Mouse (Mus musculus) small intestine, adult 2 months (tissue): Measurements from ENCODE around the gene Lrg1.

Experiments
- CTCF ChIP-seq: fragments of 200-500 bp; IDR thresholded peaks from 2 replicates; pipeline ENCODE4 v1.5.1; 2012; ENCODE audit warnings: low read depth, mild to moderate bottlenecking, control low read depth, inconsistent platforms, low read length, moderate library complexity, mixed read lengths; ENCODE audit not compliant: insufficient replicate concordance, insufficient read length; ENCODE audit errors: extremely low read depth
- POLR2A ChIP-seq: fragments of 200-500 bp; IDR thresholded peaks from 2 replicates; pipeline ENCODE4 v1.6.1; 2012; ENCODE audit warnings: low read depth, mild to moderate bottlenecking, control low read depth, inconsistent platforms, low read length, moderate library complexity

- TF ChIP-seq POLR2A (no peak), CTCF (peak; percentile 95)
These were observed 37.9 kb upstream of the Lrg1 start for GRCm38 (mm10) chr17:56159729-56160128.
